Mouse (Mus musculus): ENCODE results near the gene Marveld3. TPM values are rescaled to one million over a fixed set of nuclear protein-coding genes. Genes with fewer than 3 reads are reported as not detected.
A peak's percentile ranks its signal among the peaks of the same experiment; 100 is the strongest.

The Marveld3 gene
- total and polyA plus RNA-seq, 2 experiments from 2014 or later = 0.42 to 1.3 TPM

- Histone ChIP-seq H3K27ac (no peak overlapping the region), H3K9ac (replicated peaks; ENCODE audit: low read length) (no peak overlapping the region), H3K36me3 (ENCODE audit: insufficient read depth, low read length) (no peaks in the 10 kb centered on the region), H3K4me3 (ENCODE audit: low read length) (no peak overlapping the region), H3K4me2 (ENCODE audit: low read depth, low read length) (no peak overlapping the region), H3K27me3 (ENCODE audit: insufficient read depth, low read length) (no peaks in the 10 kb centered on the region), H3K9me3 (ENCODE audit: low read length) (no peaks in the 10 kb centered on the region), H3K4me1 (ENCODE audit: insufficient read depth, low read length) (peaks cover 5% of the 10 kb centered on the region; the same call in 1 of the 2 replicates)
- no peak for ATAC-seq
- TF ChIP-seq CTCF (IDR thresholded peaks at IDR 0.05; ENCODE audit: low read depth) = peak; percentile 60
- WGBS = 35% methylated on average over 9 of the region's 9 CpGs
- peak; percentile 34 for DNase-seq (ENCODE audit: low spot score)
Observed at GRCm38 (mm10) chr8:110002953-110003352, 41.0 kb upstream of the Marveld3 start.

- H3K4me2 ChIP-seq (ENCODE audit: low read depth, low read length) = no peak overlapping the region
- TF ChIP-seq CTCF (IDR thresholded peaks at IDR 0.05; ENCODE audit: low read depth) = no peak
- H3K27ac ChIP-seq = no peak overlapping the region
- H3K9me3 ChIP-seq (ENCODE audit: low read length) = no peaks in the 10 kb centered on the region
- DNase-seq (ENCODE audit: low spot score) = no peak
- no peaks in the 10 kb centered on the region for H3K4me1 ChIP-seq (ENCODE audit: insufficient read depth, low read length)
- no peaks in the 10 kb centered on the region for H3K36me3 ChIP-seq (ENCODE audit: insufficient read depth, low read length)
- no peaks in the 10 kb centered on the region for H3K27me3 ChIP-seq (ENCODE audit: insufficient read depth, low read length)
- ATAC-seq = no peak
- WGBS = 91% methylated on average over 10 of the region's 10 CpGs
- H3K9ac ChIP-seq (replicated peaks; ENCODE audit: low read length) = no peak overlapping the region
- no peak overlapping the region for H3K4me3 ChIP-seq (ENCODE audit: low read length)
Observed at GRCm38 (mm10) chr8:109999974-110000373, 38.0 kb upstream of the Marveld3 start.

- Histone ChIP-seq H3K9me3 (ENCODE audit: low read length) (no peaks in the 10 kb centered on the region), H3K36me3 (ENCODE audit: insufficient read depth, low read length) (no peaks in the 10 kb centered on the region), H3K27ac (no peak overlapping the region), H3K9ac (replicated peaks; ENCODE audit: low read length) (no peak overlapping the region), H3K4me1 (ENCODE audit: insufficient read depth, low read length) (no peaks in the 10 kb centered on the region), H3K4me3 (ENCODE audit: low read length) (no peak overlapping the region), H3K27me3 (ENCODE audit: insufficient read depth, low read length) (no peaks in the 10 kb centered on the region), H3K4me2 (ENCODE audit: low read depth, low read length) (no peak overlapping the region)
- ATAC-seq (no peak), DNase-seq (ENCODE audit: low spot score) (no peak)
- TF ChIP-seq CTCF (IDR thresholded peaks at IDR 0.05; ENCODE audit: low read depth) = no peak
- WGBS = 66% methylated on average over 7 of the region's 7 CpGs
Observed at GRCm38 (mm10) chr8:109998066-109998465, 36.1 kb upstream of the Marveld3 start.

- Histone ChIP-seq H3K4me3 (ENCODE audit: low read length) (no peak overlapping the region), H3K27me3 (ENCODE audit: insufficient read depth, low read length) (no peaks in the 10 kb centered on the region), H3K9ac (replicated peaks; ENCODE audit: low read length) (no peak overlapping the region), H3K4me1 (ENCODE audit: insufficient read depth, low read length) (no peaks in the 10 kb centered on the region), H3K36me3 (ENCODE audit: insufficient read depth, low read length) (no peaks in the 10 kb centered on the region), H3K27ac (no peak overlapping the region), H3K9me3 (ENCODE audit: low read length) (no peaks in the 10 kb centered on the region), H3K4me2 (ENCODE audit: low read depth, low read length) (no peak overlapping the region)
- ATAC-seq (no peak), DNase-seq (ENCODE audit: low spot score) (no peak)
- no peak for TF ChIP-seq CTCF (IDR thresholded peaks at IDR 0.05; ENCODE audit: low read depth)
- WGBS = 68% methylated on average over 9 of the region's 9 CpGs
Observed at GRCm38 (mm10) chr8:109997381-109997780, 35.4 kb upstream of the Marveld3 start.

GRCm38 (mm10) chr8:109992951-109993350 lies 30.9 kb upstream of the Marveld3 start:
- no peak overlapping the region for H3K9ac ChIP-seq (replicated peaks; ENCODE audit: low read length)
- no peaks in the 10 kb centered on the region for H3K4me1 ChIP-seq (ENCODE audit: insufficient read depth, low read length)
- WGBS = 83% methylated on average over 1 of the region's 1 CpGs
- no peak overlapping the region for H3K4me2 ChIP-seq (ENCODE audit: low read depth, low read length)
- ATAC-seq (no peak), DNase-seq (ENCODE audit: low spot score) (no peak)
- TF ChIP-seq CTCF (IDR thresholded peaks at IDR 0.05; ENCODE audit: low read depth) = no peak
- H3K27me3 ChIP-seq (ENCODE audit: insufficient read depth, low read length) = no peaks in the 10 kb centered on the region
- no peak overlapping the region for H3K27ac ChIP-seq
- H3K9me3 ChIP-seq (ENCODE audit: low read length) = no peaks in the 10 kb centered on the region
- no peaks in the 10 kb centered on the region for H3K36me3 ChIP-seq (ENCODE audit: insufficient read depth, low read length)
- no peak overlapping the region for H3K4me3 ChIP-seq (ENCODE audit: low read length)

GRCm38 (mm10) chr8:109992166-109992565 lies 30.2 kb upstream of the Marveld3 start:
- ATAC-seq (no peak), DNase-seq (ENCODE audit: low spot score) (no peak)
- Histone ChIP-seq H3K9me3 (ENCODE audit: low read length) (no peaks in the 10 kb centered on the region), H3K27me3 (ENCODE audit: insufficient read depth, low read length) (no peaks in the 10 kb centered on the region), H3K27ac (no peak overlapping the region), H3K9ac (replicated peaks; ENCODE audit: low read length) (no peak overlapping the region), H3K4me3 (ENCODE audit: low read length) (no peak overlapping the region), H3K36me3 (ENCODE audit: insufficient read depth, low read length) (no peaks in the 10 kb centered on the region), H3K4me1 (ENCODE audit: insufficient read depth, low read length) (no peaks in the 10 kb centered on the region), H3K4me2 (ENCODE audit: low read depth, low read length) (no peak overlapping the region)
- no peak for TF ChIP-seq CTCF (IDR thresholded peaks at IDR 0.05; ENCODE audit: low read depth)
- 49% methylated on average over 5 of the region's 5 CpGs for WGBS

GRCm38 (mm10) chr8:109990224-109990623 lies 28.2 kb upstream of the Marveld3 start, which contains the start of gene Tat:
Gene Tat, plus strand, starts transcription at chr8:109990437.
- 83% methylated on average over 8 of the region's 8 CpGs for WGBS
- H3K36me3 ChIP-seq (ENCODE audit: insufficient read depth, low read length) = no peaks in the 10 kb centered on the region
- no peak for ATAC-seq
- H3K4me2 ChIP-seq (ENCODE audit: low read depth, low read length) = no peak within 1 kb of the TSS
- no peaks in the 10 kb centered on the region for H3K27me3 ChIP-seq (ENCODE audit: insufficient read depth, low read length)
- no peak within 1 kb of the TSS for H3K4me3 ChIP-seq (ENCODE audit: low read length)
- no peak for DNase-seq (ENCODE audit: low spot score)
- H3K9me3 ChIP-seq (ENCODE audit: low read length) = no peaks in the 10 kb centered on the region
- no peak within 1 kb of the TSS for H3K27ac ChIP-seq
- H3K9ac ChIP-seq (replicated peaks; ENCODE audit: low read length) = no peak within 1 kb of the TSS
- TF ChIP-seq CTCF (IDR thresholded peaks at IDR 0.05; ENCODE audit: low read depth) = no peak
- H3K4me1 ChIP-seq (ENCODE audit: insufficient read depth, low read length) = no peaks in the 10 kb centered on the region
